Mouse (Mus musculus) neural tube, embryonic 11.5 days (tissue): ENCODE measurements around the gene Wdr83. TPM values are rescaled to one million over a fixed set of nuclear protein-coding genes. Genes with fewer than 3 reads are reported as not detected.

Experiments used
- ATAC-seq: fragments of 200-750 bp; cut with Nextera tagmentation; 2 replicates; pipeline ENCODE4 v1.8.0; 2017; ENCODE audit warnings: moderate number of reproducible peaks, mild to moderate bottlenecking, moderate TSS enrichment, moderate library complexity; ENCODE audit not compliant: insufficient read depth, low FRiP score, low TSS enrichment
- DNase-seq: peaks from one replicate; pipeline ENCODE4 v3.0.0-alpha.2; 2015; ENCODE audit warnings: low spot score
- H3K27ac ChIP-seq: fragments of 300-500 bp; sonication (generic); 2 replicates; pipeline ENCODE4 v1.5.1; 2014; ENCODE audit warnings: low read depth, mild to moderate bottlenecking, low read length
- H3K27me3 ChIP-seq: fragments of 300-500 bp; sonication (generic); 2 replicates; pipeline ENCODE4 v1.6.1; 2014; ENCODE audit warnings: mild to moderate bottlenecking, low read length, mixed read lengths; ENCODE audit not compliant: control insufficient read depth, insufficient read depth
- H3K36me3 ChIP-seq: fragments of 300-500 bp; sonication (generic); 2 replicates; pipeline ENCODE4 v1.6.1; 2014; ENCODE audit warnings: mild to moderate bottlenecking, low read length, moderate library complexity, mixed read lengths; ENCODE audit not compliant: control insufficient read depth, insufficient read depth
- H3K4me1 ChIP-seq: fragments of 300-500 bp; sonication (generic); 2 replicates; pipeline ENCODE4 v1.6.1; 2014; ENCODE audit warnings: low read length, mixed read lengths; ENCODE audit not compliant: control insufficient read depth, insufficient read depth
- H3K4me2 ChIP-seq: fragments of 300-500 bp; sonication (generic); 2 replicates; pipeline ENCODE4 v1.6.1; 2014; ENCODE audit warnings: low read depth, mild to moderate bottlenecking, moderate library complexity
- H3K4me3 ChIP-seq: fragments of 300-500 bp; sonication (generic); 2 replicates; pipeline ENCODE4 v1.5.1; 2014; ENCODE audit warnings: low read depth, low read length
- H3K9ac ChIP-seq: fragments of 300-500 bp; sonication (generic); 2 replicates; pipeline ENCODE4 v1.6.1; 2014; ENCODE audit warnings: mild to moderate bottlenecking, low read length
- H3K9me3 ChIP-seq: fragments of 300-500 bp; sonication (generic); 2 replicates; pipeline ENCODE4 v1.6.1; 2016; ENCODE audit warnings: low read length; ENCODE audit not compliant: control insufficient read depth
- WGBS: fragments of 180-500 bp; shearing (Covaris S2); extraction: QIAGEN DNeasy Blood & Tissue Kit; methylation state at CpG from one replicate; pipeline ENCODE4 v1.1.7; 2014; 5-methylcytosine and 5-hydroxymethylcytosine counted together
- polyA plus RNA-seq: library from polyadenylated mRNA; unstranded; fragments of >200 nt; fragmentation: Nextera tagmentation; extraction: Ambion mirVana; gene quantifications from 2 replicates; pipeline ENCODE4 v1.2.1, GENCODE M21; 2014

Gene Wdr83
- polyA plus RNA-seq, 1 experiment from 2014 or later, result 60.6 TPM

DNA sequence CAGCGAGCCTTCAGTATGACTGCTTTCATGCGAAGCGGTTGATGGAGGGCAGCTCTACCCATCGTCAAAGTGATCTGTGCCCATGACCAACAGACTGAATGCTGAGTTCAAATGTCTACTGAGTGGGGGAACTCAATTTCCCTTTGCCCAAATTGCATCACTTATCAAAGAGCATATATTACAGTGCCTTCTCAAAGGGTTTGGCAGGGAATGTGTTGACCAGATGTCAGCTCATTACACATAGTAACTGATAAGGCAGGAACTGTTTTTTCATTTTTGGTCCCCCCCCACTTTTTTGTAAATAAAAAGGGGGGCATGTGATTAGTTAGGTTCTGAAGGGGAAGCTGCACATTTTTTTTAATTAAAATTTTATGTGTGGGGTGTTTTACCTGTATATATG, 18.5 kb downstream of the Wdr83 start:
- no peak overlapping the region for H3K4me3 ChIP-seq
- H3K9me3 ChIP-seq, result no peaks in the 10 kb centered on the region
- peaks cover 4% of the 10 kb centered on the region for H3K36me3 ChIP-seq
- ATAC-seq, result no peak
- H3K27me3 ChIP-seq, result no peaks in the 10 kb centered on the region
- H3K27ac ChIP-seq, result no peak overlapping the region
- no peak overlapping the region for H3K4me2 ChIP-seq
- DNase-seq, result no peak
- WGBS, result 97% methylated on average over 4 of the region's 4 CpGs
- no peak overlapping the region for H3K9ac ChIP-seq
- H3K4me1 ChIP-seq, result peaks cover 8% of the 10 kb centered on the region

DNA sequence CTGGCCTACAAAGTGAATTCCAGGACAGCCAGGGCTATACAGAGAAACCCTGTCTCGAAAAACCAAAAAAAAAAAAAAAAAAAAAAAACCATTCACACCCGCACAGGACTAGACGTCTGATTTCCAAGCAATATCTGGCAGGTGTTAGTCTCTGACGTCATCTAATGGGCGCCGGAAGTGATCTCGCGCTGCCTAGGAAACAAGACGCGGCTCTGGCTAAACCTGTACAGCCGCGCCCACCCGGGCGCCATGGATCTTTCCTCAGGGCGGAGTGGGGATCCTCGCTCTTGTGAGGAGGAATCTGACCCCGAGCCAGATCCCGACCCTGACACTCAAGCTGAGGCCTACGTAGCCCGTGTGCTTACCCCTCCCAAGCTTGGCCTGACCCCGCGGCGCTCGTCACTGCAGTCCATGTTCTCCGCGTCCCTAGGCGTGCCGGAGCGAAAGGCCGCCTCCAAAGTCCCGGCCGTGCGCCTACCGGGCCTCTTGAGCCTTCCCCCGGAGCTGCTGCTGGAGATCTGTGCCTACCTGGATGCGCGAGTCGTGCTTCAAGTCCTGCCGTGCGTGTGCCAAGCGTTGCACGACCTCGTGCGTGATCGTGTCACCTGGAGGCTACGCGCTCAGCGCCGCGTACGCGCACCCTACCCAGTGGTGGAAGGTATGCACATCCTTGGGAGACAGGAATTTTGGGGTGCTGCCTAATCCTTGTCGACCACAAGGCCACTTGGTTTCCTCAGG, 21.1 kb downstream of the Wdr83 start, which contains the start of gene Fbxw9:
Gene Fbxw9 (plus strand): TSS at position 177 of the 738 bp plus-strand sequence.
- Histone ChIP-seq H3K36me3 (peaks cover 4% of the 10 kb centered on the region), H3K27me3 (no peaks in the 10 kb centered on the region), H3K4me1 (peaks cover 8% of the 10 kb centered on the region), H3K4me2 (peak within 1 kb of the TSS; percentile 95), H3K4me3 (peak within 1 kb of the TSS; percentile 75), H3K9me3 (no peaks in the 10 kb centered on the region), H3K27ac (no peak within 1 kb of the TSS), H3K9ac (peak within 1 kb of the TSS; percentile 75)
- peak; percentile 91 for DNase-seq
- peak; percentile 93 for ATAC-seq
- under 1% methylated on average over 52 of the region's 53 CpGs for WGBS

DNA sequence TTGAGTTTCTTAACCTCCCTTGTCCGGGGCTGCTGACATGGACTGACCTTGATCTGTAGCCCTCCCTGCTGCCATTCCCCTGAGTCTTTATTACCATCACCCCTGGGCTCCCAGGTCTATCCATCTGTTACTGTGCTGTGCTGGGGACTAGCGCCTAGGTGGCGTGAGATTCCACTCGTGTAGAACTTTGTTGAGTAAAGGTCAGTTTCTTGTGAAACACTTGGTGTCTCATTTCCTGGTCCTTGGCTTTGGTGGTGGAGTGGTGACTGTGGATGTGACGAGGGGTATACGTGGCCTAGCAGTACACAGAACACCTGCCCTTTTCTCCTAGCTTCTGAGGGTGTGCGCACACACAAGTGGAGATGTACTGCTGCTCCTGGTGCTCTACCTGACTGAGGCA, 23.7 kb downstream of the Wdr83 start:
- H3K27me3 ChIP-seq, result no peaks in the 10 kb centered on the region
- H3K9ac ChIP-seq, result no peak overlapping the region
- ATAC-seq (no peak), DNase-seq (no peak)
- H3K36me3 ChIP-seq, result peaks cover 24% of the 10 kb centered on the region
- H3K4me1 ChIP-seq, result peaks cover 8% of the 10 kb centered on the region
- 87% methylated on average over 7 of the region's 7 CpGs for WGBS
- H3K4me3 ChIP-seq, result no peak overlapping the region
- H3K9me3 ChIP-seq, result no peaks in the 10 kb centered on the region
- no peak overlapping the region for H3K27ac ChIP-seq
- H3K4me2 ChIP-seq, result no peak overlapping the region

DNA sequence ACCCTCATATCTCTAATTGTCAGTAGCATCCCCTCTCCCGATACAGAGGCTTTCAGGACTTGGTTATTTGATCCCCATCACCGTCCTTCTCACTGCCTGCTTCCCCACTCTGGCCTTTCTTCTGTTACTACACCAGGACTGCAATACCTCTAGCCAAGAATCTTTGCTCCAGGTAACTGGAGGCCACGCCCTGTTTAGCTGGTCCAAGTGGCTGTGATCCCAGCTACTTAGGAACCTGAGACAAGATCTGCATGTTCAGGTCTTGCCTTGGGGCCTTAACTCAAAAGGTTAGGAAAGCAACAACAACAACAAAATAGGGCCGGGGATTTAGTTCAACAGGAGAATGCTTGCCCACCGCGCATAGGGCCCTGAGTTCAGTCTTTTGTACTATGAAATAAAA, 37.5 kb downstream of the Wdr83 start:
- H3K4me2 ChIP-seq, result no peak overlapping the region

DNA sequence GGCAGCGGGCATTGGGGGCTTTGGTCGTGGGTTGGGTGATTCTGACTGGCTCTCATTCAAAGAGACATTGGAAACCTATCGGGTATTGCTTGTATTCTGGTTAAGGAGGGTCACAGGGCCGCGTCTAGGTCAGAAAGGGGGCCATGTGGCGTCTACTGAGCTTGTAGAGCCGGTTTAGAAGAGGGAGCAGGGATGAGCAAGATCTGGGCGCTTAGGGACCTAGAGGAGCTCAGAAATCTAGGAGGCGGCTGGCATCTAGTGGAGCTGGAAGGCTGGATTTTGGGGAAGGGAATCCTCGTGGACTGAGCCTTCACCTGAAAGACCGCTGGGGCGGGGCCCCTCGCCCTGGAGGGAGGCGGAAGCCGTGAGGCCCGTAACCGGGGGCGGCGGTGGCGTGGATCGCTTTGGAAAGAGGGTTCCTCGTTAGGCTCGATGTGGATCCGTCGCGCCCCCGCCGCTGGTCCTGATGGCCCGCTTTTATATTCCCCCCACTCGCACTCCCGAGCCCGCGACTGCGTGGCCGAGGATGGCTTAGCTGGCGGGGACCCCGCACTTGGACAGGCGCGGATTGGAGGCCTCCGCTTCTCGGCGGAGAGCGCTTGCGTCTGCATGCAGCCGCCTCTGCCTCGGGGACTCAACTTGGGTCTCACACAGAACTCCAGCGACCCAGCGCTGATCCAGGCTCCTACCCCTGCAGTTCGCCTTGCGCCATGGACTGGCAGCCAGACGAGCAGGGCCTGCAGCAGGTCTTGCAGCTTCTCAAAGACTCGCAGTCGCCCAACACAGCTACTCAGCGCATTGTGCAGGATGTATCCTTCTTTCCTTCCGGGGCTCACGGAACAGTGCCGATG, 43.2 kb downstream of the Wdr83 start:
- H3K4me2 ChIP-seq, result peak overlapping the region; percentile 98
- under 1% methylated on average over 57 of the region's 57 CpGs for WGBS
- H3K4me3 ChIP-seq, result peak overlapping the region; percentile 79
- no peaks in the 10 kb centered on the region for H3K9me3 ChIP-seq
- peaks cover 14% of the 10 kb centered on the region; the same call in 1 of the 2 replicates for H3K4me1 ChIP-seq
- H3K9ac ChIP-seq, result peak overlapping the region; percentile 93
- no peaks in the 10 kb centered on the region for H3K27me3 ChIP-seq
- ATAC-seq (no peak), DNase-seq (peak; percentile 48)
- peaks cover 13% of the 10 kb centered on the region for H3K36me3 ChIP-seq
- H3K27ac ChIP-seq, result peak overlapping the region; percentile 98

More for the DNA sequence above, 37.5 kb downstream of the Wdr83 start:
- ATAC-seq (no peak), DNase-seq (no peak)
- peaks cover 3% of the 10 kb centered on the region; the same call in 1 of the 2 replicates for H3K4me1 ChIP-seq
- no peaks in the 10 kb centered on the region for H3K9me3 ChIP-seq
- no peaks in the 10 kb centered on the region for H3K27me3 ChIP-seq
- WGBS, result 92% methylated on average over 6 of the region's 6 CpGs
- peaks cover 26% of the 10 kb centered on the region for H3K36me3 ChIP-seq
- no peak overlapping the region for H3K4me3 ChIP-seq
- no peak overlapping the region for H3K27ac ChIP-seq
- no peak overlapping the region for H3K9ac ChIP-seq

DNA sequence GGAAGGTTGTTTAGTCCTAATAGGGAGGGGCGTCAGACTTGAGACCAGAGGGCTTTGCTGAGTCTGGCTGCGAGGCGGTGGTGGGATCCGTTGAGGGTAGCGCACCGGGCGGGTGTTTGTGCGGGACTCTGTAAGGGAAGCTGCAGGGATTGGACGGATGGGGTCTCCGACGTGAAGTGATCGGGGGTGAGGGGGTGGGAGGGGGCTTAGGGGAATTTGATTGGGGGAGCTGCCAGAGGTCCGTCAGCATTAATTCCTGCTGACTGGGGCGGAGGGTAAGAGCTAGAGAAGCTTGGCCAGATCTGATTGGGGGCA, 43.8 kb downstream of the Wdr83 start:
- Histone ChIP-seq H3K9me3 (no peaks in the 10 kb centered on the region), H3K9ac (peak overlapping the region; percentile 93), H3K4me2 (peak overlapping the region; percentile 98), H3K4me1 (peaks cover 14% of the 10 kb centered on the region; the same call in 1 of the 2 replicates), H3K4me3 (peak overlapping the region; percentile 79), H3K36me3 (peaks cover 14% of the 10 kb centered on the region), H3K27ac (peak overlapping the region; percentile 98), H3K27me3 (no peaks in the 10 kb centered on the region)
- peak; percentile 69 for DNase-seq
- peak; percentile 69 for ATAC-seq
- under 1% methylated on average over 14 of the region's 14 CpGs for WGBS

DNA sequence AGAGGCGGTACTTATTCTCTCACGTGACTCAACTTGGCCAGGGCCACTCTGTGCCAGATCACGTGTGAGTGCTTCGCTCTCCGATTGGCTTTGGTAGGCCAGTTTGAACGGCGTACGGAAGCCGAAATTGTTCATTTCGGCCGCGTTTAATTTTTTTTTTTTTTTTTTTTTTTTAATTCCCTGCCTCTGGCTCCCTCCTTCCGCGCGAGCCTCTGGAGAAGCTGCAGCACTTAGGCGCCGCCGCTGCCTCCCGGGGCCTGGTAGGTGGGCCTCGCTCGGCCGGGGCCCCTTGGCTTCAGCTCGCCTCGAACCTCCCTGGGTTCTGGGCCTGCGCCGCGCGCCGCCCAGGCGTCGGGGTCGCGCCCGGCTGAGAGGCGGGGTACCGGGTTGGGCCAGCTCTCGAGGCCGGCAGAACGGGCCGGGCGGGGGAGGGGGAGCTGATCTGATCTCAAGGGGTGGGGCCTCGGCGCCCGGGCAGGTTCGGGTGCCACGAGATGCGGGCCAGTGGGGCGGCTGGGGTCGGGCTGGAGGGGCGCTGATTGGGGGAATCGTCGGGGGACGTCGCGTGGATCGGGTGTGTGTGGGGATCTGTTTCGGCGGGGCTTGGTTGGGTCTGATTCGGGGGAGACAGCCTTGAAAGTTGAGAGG, 44.3 kb downstream of the Wdr83 start, which contains the start of gene Tnpo2:
Gene Tnpo2 (plus strand): TSS at position 198 of the 648 bp plus-strand sequence.
- H3K9me3 ChIP-seq, result no peaks in the 10 kb centered on the region
- H3K9ac ChIP-seq, result peak within 1 kb of the TSS; percentile 93
- no peaks in the 10 kb centered on the region for H3K27me3 ChIP-seq
- H3K4me3 ChIP-seq, result peak within 1 kb of the TSS; percentile 79
- H3K4me1 ChIP-seq, result peaks cover 14% of the 10 kb centered on the region; the same call in 1 of the 2 replicates
- peak within 1 kb of the TSS; percentile 98 for H3K4me2 ChIP-seq
- peak within 1 kb of the TSS; percentile 98 for H3K27ac ChIP-seq
- DNase-seq (peak; percentile 89), ATAC-seq (peak; percentile 93)
- H3K36me3 ChIP-seq, result peaks cover 14% of the 10 kb centered on the region
- under 1% methylated on average over 59 of the region's 59 CpGs for WGBS

DNA sequence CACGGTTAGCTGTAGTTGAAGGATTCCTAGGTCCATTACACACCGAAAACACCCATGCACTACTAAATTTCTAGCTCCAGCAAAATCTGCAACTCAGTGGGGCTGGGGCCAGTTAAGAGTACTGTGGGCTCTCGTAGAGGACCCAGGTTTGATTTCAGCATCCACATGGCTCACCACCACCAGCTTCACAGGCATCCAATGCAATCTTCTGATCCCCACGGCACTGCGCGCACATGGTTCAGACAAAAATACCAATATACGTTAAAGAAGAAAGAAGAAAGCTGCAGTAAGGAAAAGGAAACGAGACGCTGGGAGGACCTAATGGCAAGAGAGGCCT, 44.8 kb downstream of the Wdr83 start:
- peaks cover 14% of the 10 kb centered on the region for H3K36me3 ChIP-seq

More for the DNA sequence above, 44.8 kb downstream of the Wdr83 start:
- Histone ChIP-seq H3K9me3 (no peaks in the 10 kb centered on the region), H3K4me3 (peak overlapping the region; percentile 79), H3K9ac (peak overlapping the region; percentile 69), H3K27ac (peak overlapping the region; percentile 98), H3K27me3 (no peaks in the 10 kb centered on the region), H3K4me2 (peak overlapping the region; percentile 98), H3K4me1 (peaks cover 14% of the 10 kb centered on the region; the same call in 1 of the 2 replicates)
- DNase-seq (no peak), ATAC-seq (peak; percentile 40)
- 0% methylated on average over 9 of the region's 9 CpGs for WGBS
